Mouse (Mus musculus): ENCODE results near the gene Kcnk10. TPM values are rescaled to one million over a fixed set of nuclear protein-coding genes. Genes with fewer than 3 reads are reported as not detected.
A peak's percentile ranks its signal among the peaks of the same experiment; 100 is the strongest.
"Not testable (repeated sequence)": the region's sequence is repeated elsewhere in the genome, so short reads cannot be mapped to it uniquely, and the experiment has no call there.

Kcnk10 gene
- polyA plus RNA-seq (2015; fragmentation: Nextera tagmentation; extraction: Ambion mirVana): 1.1 and 1.7 TPM in 2 replicates

GRCm38 (mm10) chr12:98577861-98578360, at the start of gene Kcnk10:
TSS of gene Kcnk10 (minus strand) at chr12:98578310.
- peaks cover 57% of the 10 kb centered on the region for H3K27me3 ChIP-seq (replicated peaks)
- 2% methylated on average over 22 of the region's 22 CpGs for WGBS

GRCm38 (mm10) chr12:98627392-98628259, 49.5 kb upstream of the Kcnk10 start, which contains the start of gene Spata7:
TSS of gene Spata7 (plus strand) at chr12:98628157.
- Histone ChIP-seq H3K36me3 (no peaks in the 10 kb centered on the region), H3K9ac (peak within 1 kb of the TSS; percentile 63), H3K27ac (peak within 1 kb of the TSS; percentile 37; the same call in 1 of the 2 replicates), H3K4me3 (replicated peaks) (peak within 1 kb of the TSS; percentile 74), H3K27me3 (replicated peaks) (no peaks in the 10 kb centered on the region), H3K4me2 (replicated peaks) (peak within 1 kb of the TSS; percentile 68), H3K9me3 (no peaks in the 10 kb centered on the region), H3K4me1 (replicated peaks) (0 out of 2 replicates have a peak, but pooled peaks cover 2% of the 10 kb centered on the region)
- peak; percentile 98 for ATAC-seq
- WGBS: 3% methylated on average over 32 of the region's 32 CpGs

More at GRCm38 (mm10) chr12:98577861-98578360, at the start of gene Kcnk10:
- peak within 1 kb of the TSS; percentile 42 for H3K4me2 ChIP-seq (replicated peaks)
- no peak within 1 kb of the TSS for H3K27ac ChIP-seq
- ATAC-seq: no peak
- H3K9ac ChIP-seq: no peak within 1 kb of the TSS
- no peaks in the 10 kb centered on the region for H3K4me1 ChIP-seq (replicated peaks)
- H3K4me3 ChIP-seq (replicated peaks): 0 out of 2 replicates have a peak within 1 kb of the TSS, but pooled peaks have one; percentile 2
- no peaks in the 10 kb centered on the region for H3K36me3 ChIP-seq
- no peaks in the 10 kb centered on the region for H3K9me3 ChIP-seq

GRCm38 (mm10) chr12:98623266-98623665, 45.2 kb upstream of the Kcnk10 start:
- not testable (repeated sequence) for H3K4me1 ChIP-seq (replicated peaks); H3K27me3 ChIP-seq (replicated peaks); H3K4me3 ChIP-seq (replicated peaks); H3K9ac ChIP-seq; ATAC-seq; H3K27ac ChIP-seq; H3K4me2 ChIP-seq (replicated peaks); H3K9me3 ChIP-seq; H3K36me3 ChIP-seq
- 92% methylated on average over 10 of the region's 10 CpGs for WGBS

GRCm38 (mm10) chr12:98620922-98621321, 42.8 kb upstream of the Kcnk10 start:
- H3K4me2 ChIP-seq (replicated peaks); ATAC-seq; H3K9me3 ChIP-seq; H3K27me3 ChIP-seq (replicated peaks); H3K36me3 ChIP-seq; H3K4me3 ChIP-seq (replicated peaks); H3K4me1 ChIP-seq (replicated peaks); H3K27ac ChIP-seq; H3K9ac ChIP-seq: not testable (repeated sequence)
- WGBS: 51% methylated on average over 6 of the region's 6 CpGs

- Histone ChIP-seq H3K9ac (no peak overlapping the region), H3K36me3 (no peaks in the 10 kb centered on the region), H3K27ac (no peak overlapping the region), H3K4me2 (replicated peaks) (no peak overlapping the region), H3K4me3 (replicated peaks) (no peak overlapping the region), H3K9me3 (no peaks in the 10 kb centered on the region), H3K4me1 (replicated peaks) (no peaks in the 10 kb centered on the region), H3K27me3 (replicated peaks) (no peaks in the 10 kb centered on the region)
- 59% methylated on average over 2 of the region's 2 CpGs for WGBS
- ATAC-seq: no peak
Measured at GRCm38 (mm10) chr12:98619496-98619895, 41.4 kb upstream of the Kcnk10 start.

GRCm38 (mm10) chr12:98615746-98616145, 37.6 kb upstream of the Kcnk10 start:
- no peaks in the 10 kb centered on the region for H3K4me1 ChIP-seq (replicated peaks)
- WGBS: 47% methylated on average over 5 of the region's 5 CpGs
- H3K36me3 ChIP-seq: no peaks in the 10 kb centered on the region
- no peak overlapping the region for H3K9ac ChIP-seq
- H3K4me2 ChIP-seq (replicated peaks): no peak overlapping the region
- no peaks in the 10 kb centered on the region for H3K9me3 ChIP-seq
- H3K27me3 ChIP-seq (replicated peaks): no peaks in the 10 kb centered on the region
- no peak overlapping the region for H3K27ac ChIP-seq
- ATAC-seq: no peak
- no peak overlapping the region for H3K4me3 ChIP-seq (replicated peaks)

GRCm38 (mm10) chr12:98614910-98615508, 36.9 kb upstream of the Kcnk10 start:
- no peak overlapping the region for H3K4me2 ChIP-seq (replicated peaks)
- ATAC-seq: no peak
- 62% methylated on average over 3 of the region's 3 CpGs for WGBS

GRCm38 (mm10) chr12:98610341-98610740, 32.2 kb upstream of the Kcnk10 start:
- no peak for ATAC-seq
- no peak overlapping the region for H3K9ac ChIP-seq
- no peaks in the 10 kb centered on the region for H3K4me1 ChIP-seq (replicated peaks)
- H3K36me3 ChIP-seq: no peaks in the 10 kb centered on the region
- H3K4me3 ChIP-seq (replicated peaks): no peak overlapping the region
- WGBS: 72% methylated on average over 3 of the region's 3 CpGs
- no peak overlapping the region for H3K4me2 ChIP-seq (replicated peaks)
- H3K27ac ChIP-seq: no peak overlapping the region
- H3K27me3 ChIP-seq (replicated peaks): no peaks in the 10 kb centered on the region
- no peaks in the 10 kb centered on the region for H3K9me3 ChIP-seq

More at GRCm38 (mm10) chr12:98614910-98615508, 36.9 kb upstream of the Kcnk10 start:
- Histone ChIP-seq H3K36me3 (no peaks in the 10 kb centered on the region), H3K9ac (no peak overlapping the region), H3K27me3 (replicated peaks) (no peaks in the 10 kb centered on the region), H3K9me3 (no peaks in the 10 kb centered on the region), H3K4me3 (replicated peaks) (no peak overlapping the region), H3K27ac (no peak overlapping the region), H3K4me1 (replicated peaks) (no peaks in the 10 kb centered on the region)

- no peak overlapping the region for H3K27ac ChIP-seq
- no peak for ATAC-seq
- H3K9me3 ChIP-seq: no peaks in the 10 kb centered on the region
- H3K9ac ChIP-seq: no peak overlapping the region
- H3K36me3 ChIP-seq: no peaks in the 10 kb centered on the region
- H3K4me3 ChIP-seq (replicated peaks): no peak overlapping the region
- H3K4me2 ChIP-seq (replicated peaks): no peak overlapping the region
- no peaks in the 10 kb centered on the region for H3K27me3 ChIP-seq (replicated peaks)
- no peaks in the 10 kb centered on the region for H3K4me1 ChIP-seq (replicated peaks)
- WGBS: 75% methylated on average over 5 of the region's 5 CpGs
Measured at GRCm38 (mm10) chr12:98606595-98607290, 28.6 kb upstream of the Kcnk10 start.

GRCm38 (mm10) chr12:98605264-98605663, 27.2 kb upstream of the Kcnk10 start:
- no peaks in the 10 kb centered on the region for H3K9me3 ChIP-seq
- H3K36me3 ChIP-seq: no peaks in the 10 kb centered on the region
- H3K4me1 ChIP-seq (replicated peaks): no peaks in the 10 kb centered on the region
- 83% methylated on average over 1 of the region's 1 CpGs for WGBS
- H3K9ac ChIP-seq: no peak overlapping the region
- no peaks in the 10 kb centered on the region for H3K27me3 ChIP-seq (replicated peaks)
- H3K4me2 ChIP-seq (replicated peaks): no peak overlapping the region
- no peak overlapping the region for H3K4me3 ChIP-seq (replicated peaks)
- no peak overlapping the region for H3K27ac ChIP-seq
- no peak for ATAC-seq

GRCm38 (mm10) chr12:98602114-98602513, 24.0 kb upstream of the Kcnk10 start:
- Histone ChIP-seq H3K4me3 (replicated peaks) (no peak overlapping the region), H3K9me3 (no peaks in the 10 kb centered on the region), H3K4me1 (replicated peaks) (no peaks in the 10 kb centered on the region), H3K27ac (no peak overlapping the region), H3K9ac (no peak overlapping the region), H3K4me2 (replicated peaks) (no peak overlapping the region), H3K27me3 (replicated peaks) (no peaks in the 10 kb centered on the region), H3K36me3 (no peaks in the 10 kb centered on the region)
- ATAC-seq: no peak
- 28% methylated on average over 6 of the region's 6 CpGs for WGBS

- Histone ChIP-seq H3K27ac (no peak overlapping the region), H3K4me3 (replicated peaks) (no peak overlapping the region), H3K27me3 (replicated peaks) (no peaks in the 10 kb centered on the region), H3K36me3 (no peaks in the 10 kb centered on the region), H3K4me1 (replicated peaks) (no peaks in the 10 kb centered on the region), H3K9ac (no peak overlapping the region), H3K4me2 (replicated peaks) (no peak overlapping the region), H3K9me3 (no peaks in the 10 kb centered on the region)
- 84% methylated on average over 5 of the region's 5 CpGs for WGBS
- no peak for ATAC-seq
Measured at GRCm38 (mm10) chr12:98600861-98601260, 22.8 kb upstream of the Kcnk10 start.

Data from intestine, embryonic 15.5 days (tissue).